8 mouse cellular contexts compared by ENCODE assay signal in genomic region chr2:174601938-174602685, GRCm38 (mm10). TPM values are rescaled to one million over a fixed set of nuclear protein-coding genes. Genes with fewer than 3 reads are reported as not detected.
DNase-seq lines count a peak whose midpoint lies in the region; ATAC-seq lines count a peak whose summit lies in the region.

No protein-coding gene starts in this region.

- ATAC-seq in megakaryocyte, adult 5-6 weeks (ENCODE audit: poor library complexity, severe bottlenecking): peak; percentile 81

- intact Hi-C loops in heart, postnatal 25 days (cut with DNase I): loop anchor here (2.0 to 5.0 kb wide), 2 partner anchors 35 to 70 kb away; no protein-coding TSS in a partner anchor

- peak; percentile 14 to 21 for DNase-seq in lung, adult 18-20 months
- DNase-seq in lung, postnatal 14 days: no peak
- peak; percentile 10 for DNase-seq in heart, postnatal 25 days (ENCODE audit: low spot score)
- peak; percentile 81 for DNase-seq in thymus, postnatal 25 days
- no peak for DNase-seq in left cerebral cortex, adult 9 months (ENCODE audit: low spot score in 2 of 2)
- DNase-seq in frontal cortex, postnatal 14 days (ENCODE audit: low spot score in 2 of 2): no peak
- no peak for DNase-seq in right cerebral cortex, postnatal 4 days

RNA-seq across cellular contexts. Expression of gene Zfp831, which starts 41.2 kb away (rescaled TPM):
- under 1 TPM; 0.08 TPM for total RNA-seq in heart, postnatal 25 days (2021)
- 2.5 and 3.1 TPM in 2 replicates for total RNA-seq in megakaryocyte, adult 5-6 weeks (2015)
- total RNA-seq in megakaryocyte, adult 5-6 weeks (2017): 1.6 and 2.8 TPM in 2 replicates

Comparison
In these comparisons a context has a peak if more than half of its experiments do, and no peak if none do; other contexts are left out.
1. DNase-seq: peak in lung, adult 18-20 months (2 of 2), heart, postnatal 25 days (single experiment) and thymus, postnatal 25 days (single experiment); none in lung, postnatal 14 days (single experiment), left cerebral cortex, adult 9 months (0 of 2), frontal cortex, postnatal 14 days (0 of 2) and right cerebral cortex, postnatal 4 days (single experiment).